Mouse (Mus musculus): ENCODE results near the gene Wdr5. TPM values are rescaled to one million over a fixed set of nuclear protein-coding genes. Genes with fewer than 3 reads are reported as not detected.

Wdr5 gene
- polyA plus RNA-seq, 2 experiments: 51.6 to 66.0 TPM

- Histone ChIP-seq H3K4me1 (ENCODE audit: control insufficient read depth, insufficient read depth, low read length) (peaks cover 24% of the 10 kb centered on the region), H3K4me3 (replicated peaks; ENCODE audit: low read length) (peak overlapping the region; percentile 95), H3K27ac (replicated peaks; ENCODE audit: low read depth, low read length) (peak overlapping the region; percentile 94), H3K9me3 (ENCODE audit: control insufficient read depth, low read length) (no peaks in the 10 kb centered on the region), H3K9ac (ENCODE audit: low read depth, low read length, severe bottlenecking) (peak overlapping the region; percentile 94), H3K27me3 (ENCODE audit: control insufficient read depth, insufficient read depth, low read length) (no peaks in the 10 kb centered on the region), H3K4me2 (replicated peaks; ENCODE audit: low read depth, low read length, severe bottlenecking) (peak overlapping the region; percentile 63), H3K36me3 (ENCODE audit: control insufficient read depth, insufficient read depth, low read length) (0 out of 2 replicates have a peak, but pooled peaks cover 13% of the 10 kb centered on the region)
- ATAC-seq (ENCODE audit: low FRiP score, low read depth) (no peak), DNase-seq (ENCODE audit: low spot score) (peak; percentile 33)
- no peak for TF ChIP-seq POLR2A (IDR thresholded peaks at IDR 0.05; ENCODE audit: borderline replicate concordance, extremely low read depth, insufficient read depth, insufficient read length)
- WGBS: 29% methylated on average over 11 of the region's 11 CpGs
Measured at GRCm38 (mm10) chr2:27476303-27477192, 38.4 kb upstream of the Wdr5 start.

- 0 out of 2 replicates have a peak, but pooled peaks cover 4% of the 10 kb centered on the region for H3K4me1 ChIP-seq (ENCODE audit: control insufficient read depth, insufficient read depth, low read length)
- TF ChIP-seq POLR2A (IDR thresholded peaks at IDR 0.05; ENCODE audit: borderline replicate concordance, extremely low read depth, insufficient read depth, insufficient read length): no peak
- no peaks in the 10 kb centered on the region for H3K27me3 ChIP-seq (ENCODE audit: control insufficient read depth, insufficient read depth, low read length)
- no peak for DNase-seq (ENCODE audit: low spot score)
- H3K4me3 ChIP-seq (replicated peaks; ENCODE audit: low read length): no peak overlapping the region
- H3K9ac ChIP-seq (ENCODE audit: low read depth, low read length, severe bottlenecking): no peak overlapping the region
- no peaks in the 10 kb centered on the region for H3K36me3 ChIP-seq (ENCODE audit: control insufficient read depth, insufficient read depth, low read length)
- H3K27ac ChIP-seq (replicated peaks; ENCODE audit: low read depth, low read length): no peak overlapping the region
- H3K9me3 ChIP-seq (ENCODE audit: control insufficient read depth, low read length): no peaks in the 10 kb centered on the region
- H3K4me2 ChIP-seq (replicated peaks; ENCODE audit: low read depth, low read length, severe bottlenecking): no peak overlapping the region
- WGBS: 78% methylated on average over 4 of the region's 4 CpGs
- ATAC-seq (ENCODE audit: low FRiP score, low read depth): no peak
Measured at GRCm38 (mm10) chr2:27479821-27480220, 35.1 kb upstream of the Wdr5 start.

GRCm38 (mm10) chr2:27480367-27480766 is 34.6 kb upstream of the Wdr5 start:
- WGBS: 70% methylated on average over 4 of the region's 4 CpGs
- no peak for DNase-seq (ENCODE audit: low spot score)

DNA sequence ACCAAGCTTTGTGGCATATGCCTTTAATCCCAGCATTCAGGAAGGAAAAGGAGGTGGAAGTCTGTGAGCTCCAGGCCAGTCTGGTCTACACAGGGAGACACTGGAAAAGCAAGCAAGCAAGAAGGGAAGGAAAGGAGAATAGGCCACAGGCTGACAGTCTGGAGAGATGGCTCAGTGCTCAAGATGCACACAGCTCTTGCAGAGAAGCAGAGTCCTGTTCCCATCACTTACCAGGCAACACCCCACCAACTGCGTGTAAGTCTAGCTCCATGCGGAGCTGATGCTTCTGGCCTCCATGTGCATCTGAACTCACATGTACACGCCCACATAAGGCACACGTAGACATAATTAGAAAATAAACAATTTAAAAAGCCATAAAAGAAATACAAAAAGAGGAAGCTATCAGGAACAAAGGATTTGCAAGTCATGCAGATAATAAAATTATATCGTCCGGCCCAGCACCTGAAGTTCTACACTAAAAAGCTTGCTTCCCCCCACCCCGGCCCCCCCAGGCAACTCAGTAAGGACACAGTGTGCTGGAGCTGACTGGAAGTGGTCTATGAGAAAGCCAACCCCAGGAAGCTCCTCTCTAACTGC is 32.6 kb upstream of the Wdr5 start:
- H3K27ac ChIP-seq (replicated peaks; ENCODE audit: low read depth, low read length): no peak overlapping the region
- ATAC-seq (ENCODE audit: low FRiP score, low read depth) (no peak), DNase-seq (ENCODE audit: low spot score) (no peak)
- no peaks in the 10 kb centered on the region for H3K27me3 ChIP-seq (ENCODE audit: control insufficient read depth, insufficient read depth, low read length)
- TF ChIP-seq POLR2A (IDR thresholded peaks at IDR 0.05; ENCODE audit: borderline replicate concordance, extremely low read depth, insufficient read depth, insufficient read length): no peak
- H3K9ac ChIP-seq (ENCODE audit: low read depth, low read length, severe bottlenecking): no peak overlapping the region
- H3K4me2 ChIP-seq (replicated peaks; ENCODE audit: low read depth, low read length, severe bottlenecking): no peak overlapping the region
- no peaks in the 10 kb centered on the region for H3K36me3 ChIP-seq (ENCODE audit: control insufficient read depth, insufficient read depth, low read length)
- WGBS: 60% methylated on average over 7 of the region's 7 CpGs
- no peaks in the 10 kb centered on the region for H3K4me1 ChIP-seq (ENCODE audit: control insufficient read depth, insufficient read depth, low read length)
- no peaks in the 10 kb centered on the region for H3K9me3 ChIP-seq (ENCODE audit: control insufficient read depth, low read length)
- H3K4me3 ChIP-seq (replicated peaks; ENCODE audit: low read length): no peak overlapping the region

More at GRCm38 (mm10) chr2:27480367-27480766, 34.6 kb upstream of the Wdr5 start:
- Histone ChIP-seq H3K4me3 (replicated peaks; ENCODE audit: low read length) (no peak overlapping the region), H3K27me3 (ENCODE audit: control insufficient read depth, insufficient read depth, low read length) (no peaks in the 10 kb centered on the region), H3K4me2 (replicated peaks; ENCODE audit: low read depth, low read length, severe bottlenecking) (no peak overlapping the region), H3K9me3 (ENCODE audit: control insufficient read depth, low read length) (no peaks in the 10 kb centered on the region), H3K9ac (ENCODE audit: low read depth, low read length, severe bottlenecking) (no peak overlapping the region), H3K4me1 (ENCODE audit: control insufficient read depth, insufficient read depth, low read length) (0 out of 2 replicates have a peak, but pooled peaks cover 4% of the 10 kb centered on the region), H3K36me3 (ENCODE audit: control insufficient read depth, insufficient read depth, low read length) (no peaks in the 10 kb centered on the region), H3K27ac (replicated peaks; ENCODE audit: low read depth, low read length) (no peak overlapping the region)
- no peak for ATAC-seq (ENCODE audit: low FRiP score, low read depth)
- TF ChIP-seq POLR2A (IDR thresholded peaks at IDR 0.05; ENCODE audit: borderline replicate concordance, extremely low read depth, insufficient read depth, insufficient read length): no peak

DNA sequence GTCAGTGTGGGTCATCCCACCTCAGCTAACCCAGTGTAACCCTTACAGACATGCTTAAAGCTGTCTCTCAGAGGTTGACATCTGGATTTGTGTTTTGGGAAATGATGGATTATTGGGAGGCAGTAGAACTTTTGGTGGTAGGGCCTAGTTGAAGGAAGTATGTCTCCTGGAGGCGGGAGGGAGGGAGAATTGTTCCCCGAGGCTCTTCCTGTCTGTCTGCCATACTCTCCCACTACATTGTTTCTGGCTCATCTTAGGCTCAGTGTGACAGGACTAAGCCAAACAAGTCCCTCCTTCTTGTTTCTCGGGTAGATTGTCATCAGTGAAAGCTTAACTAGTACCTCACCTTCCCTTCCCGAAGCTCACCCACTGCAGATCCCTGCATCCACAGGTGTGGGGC is 28.2 kb upstream of the Wdr5 start:
- no peak for DNase-seq (ENCODE audit: low spot score)
- Histone ChIP-seq H3K4me2 (replicated peaks; ENCODE audit: low read depth, low read length, severe bottlenecking) (no peak overlapping the region), H3K9ac (ENCODE audit: low read depth, low read length, severe bottlenecking) (no peak overlapping the region), H3K4me3 (replicated peaks; ENCODE audit: low read length) (no peak overlapping the region), H3K27me3 (ENCODE audit: control insufficient read depth, insufficient read depth, low read length) (no peaks in the 10 kb centered on the region), H3K27ac (replicated peaks; ENCODE audit: low read depth, low read length) (no peak overlapping the region), H3K4me1 (ENCODE audit: control insufficient read depth, insufficient read depth, low read length) (no peaks in the 10 kb centered on the region), H3K9me3 (ENCODE audit: control insufficient read depth, low read length) (no peaks in the 10 kb centered on the region), H3K36me3 (ENCODE audit: control insufficient read depth, insufficient read depth, low read length) (no peaks in the 10 kb centered on the region)
- TF ChIP-seq POLR2A (IDR thresholded peaks at IDR 0.05; ENCODE audit: borderline replicate concordance, extremely low read depth, insufficient read depth, insufficient read length): no peak
- no peak for ATAC-seq (ENCODE audit: low FRiP score, low read depth)
- 72% methylated on average over 4 of the region's 4 CpGs for WGBS
